Mouse (Mus musculus) testis, adult 10 weeks (tissue): ENCODE data around the gene Gm10376. TPM values are rescaled to one million over a fixed set of nuclear protein-coding genes. Genes with fewer than 3 reads are reported as not detected.

Source experiments
- polyA plus RNA-seq: library from polyadenylated mRNA; stranded (reverse); fragments of 350-450 nt; fragmentation: Illumina TruSeq; extraction: RNeasy Lipid Tissue Mini Kit (QIAGEN cat#74804); gene quantifications from one replicate; pipeline ENCODE4 v1.2.3, GENCODE M21; 2014; ENCODE audit warnings: low read depth, low replicate concordance

Gm10376 gene
- polyA plus RNA-seq: 173 TPM

GRCm38 (mm10) chr14:43015528-43015927 is at the start of gene Gm10376:
Gene Gm10376, minus strand, starts transcription at chr14:43015628.

DNA sequence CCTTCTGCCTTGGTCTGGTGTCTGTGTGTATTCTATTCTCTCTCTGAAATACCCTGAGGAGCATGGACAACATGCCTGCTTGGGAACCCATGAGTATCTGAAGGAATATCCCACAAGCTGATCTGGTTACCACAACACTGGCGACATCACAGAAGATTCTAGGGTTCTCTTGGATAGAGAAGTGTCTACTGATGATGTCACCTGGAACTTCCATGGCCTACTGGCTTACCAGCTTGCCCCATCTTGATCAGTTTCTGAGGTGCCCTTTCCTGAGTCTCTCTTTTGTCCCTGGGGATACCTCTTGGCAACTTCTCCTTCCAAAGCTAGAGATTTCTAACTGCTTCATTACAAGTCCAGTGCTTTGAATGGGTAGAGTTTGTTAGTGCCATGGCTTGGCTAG is 21.9 kb downstream of the Gm10376 start, which contains the start of gene Gm8082:
TSS of gene Gm8082 (minus strand) at position 101 of the 400 bp plus-strand sequence.

Other genes starting within 250 kb of the Gm10376 start
- gene Gm3015, start 246.8 kb downstream of the Gm10376 start, polyA plus RNA-seq: 0.49 TPM
- gene Gm10377, start 217.6 kb downstream of the Gm10376 start, polyA plus RNA-seq: 23.3 TPM
- gene Gm21977, start 162.2 kb downstream of the Gm10376 start, polyA plus RNA-seq: 1.9 TPM
- 0.45 TPM for gene Gm8082, start 22.0 kb downstream of the Gm10376 start, polyA plus RNA-seq
- gene Gm8094, start 61.0 kb upstream of the Gm10376 start, polyA plus RNA-seq: 3.6 TPM
- 9.7 TPM for gene Gm8104, start 85.0 kb upstream of the Gm10376 start, polyA plus RNA-seq
- gene Gm7233, start 164.2 kb upstream of the Gm10376 start, polyA plus RNA-seq: 3.2 TPM
- 0.85 TPM for gene Gm8122, start 219.7 kb upstream of the Gm10376 start, polyA plus RNA-seq
- 38.8 TPM for gene Gm8126, start 243.0 kb upstream of the Gm10376 start, polyA plus RNA-seq